Mouse (Mus musculus): ENCODE results near the gene Etfb. TPM values are rescaled to one million over a fixed set of nuclear protein-coding genes. Genes with fewer than 3 reads are reported as not detected.

The Etfb gene
- polyA plus RNA-seq, 1 experiment from 2014 or later = 575 TPM

- Histone ChIP-seq H3K4me3 (replicated peaks; ENCODE audit: low read depth, low read length) (peak overlapping the region; percentile 35), H3K4me2 (ENCODE audit: low read length) (peak overlapping the region; percentile 60), H3K27me3 (ENCODE audit: insufficient read depth, low read length) (no peaks in the 10 kb centered on the region), H3K36me3 (ENCODE audit: insufficient read depth, low read length) (no peaks in the 10 kb centered on the region), H3K9ac (ENCODE audit: low read depth, low read length) (peak overlapping the region; percentile 47), H3K27ac (peak overlapping the region; percentile 33; the same call in 1 of the 2 replicates), H3K9me3 (replicated peaks; ENCODE audit: low read length) (no peaks in the 10 kb centered on the region), H3K4me1 (replicated peaks; ENCODE audit: insufficient read depth, low read length) (0 out of 2 replicates have a peak, but pooled peaks cover 4% of the 10 kb centered on the region)
- DNase-seq (ENCODE audit: low spot score) (peak; percentile 95), ATAC-seq (replicated peaks; ENCODE audit: low FRiP score, low read depth) (peak; percentile 68)
- 1% methylated on average over 32 of the region's 33 CpGs for WGBS
- TF ChIP-seq CTCF (IDR thresholded peaks at IDR 0.05; ENCODE audit: low read depth) = peak; percentile 97
Measured at GRCm38 (mm10) chr7:43466099-43466694, 22.3 kb downstream of the Etfb start.

- Histone ChIP-seq H3K4me2 (ENCODE audit: low read length) (no peak overlapping the region), H3K9me3 (replicated peaks; ENCODE audit: low read length) (no peaks in the 10 kb centered on the region), H3K36me3 (ENCODE audit: insufficient read depth, low read length) (no peaks in the 10 kb centered on the region), H3K4me3 (replicated peaks; ENCODE audit: low read depth, low read length) (no peak overlapping the region), H3K9ac (ENCODE audit: low read depth, low read length) (no peak overlapping the region), H3K27ac (no peak overlapping the region), H3K27me3 (ENCODE audit: insufficient read depth, low read length) (no peaks in the 10 kb centered on the region), H3K4me1 (replicated peaks; ENCODE audit: insufficient read depth, low read length) (no peaks in the 10 kb centered on the region)
- no peak for ATAC-seq (replicated peaks; ENCODE audit: low FRiP score, low read depth)
- peak; percentile 69 for TF ChIP-seq CTCF (IDR thresholded peaks at IDR 0.05; ENCODE audit: low read depth)
- DNase-seq (ENCODE audit: low spot score) = peak; percentile 30
- 50% methylated on average over 8 of the region's 8 CpGs for WGBS
Measured at GRCm38 (mm10) chr7:43470373-43470772, 26.5 kb downstream of the Etfb start.

GRCm38 (mm10) chr7:43475706-43476105, 31.8 kb downstream of the Etfb start:
- H3K27ac ChIP-seq = no peak overlapping the region
- WGBS = 15% methylated on average over 23 of the region's 23 CpGs
- no peaks in the 10 kb centered on the region for H3K9me3 ChIP-seq (replicated peaks; ENCODE audit: low read length)
- TF ChIP-seq CTCF (IDR thresholded peaks at IDR 0.05; ENCODE audit: low read depth) = peak; percentile 52
- H3K4me1 ChIP-seq (replicated peaks; ENCODE audit: insufficient read depth, low read length) = no peaks in the 10 kb centered on the region
- H3K36me3 ChIP-seq (ENCODE audit: insufficient read depth, low read length) = no peaks in the 10 kb centered on the region
- ATAC-seq (replicated peaks; ENCODE audit: low FRiP score, low read depth) (peak; percentile 71), DNase-seq (ENCODE audit: low spot score) (peak; percentile 11)
- H3K4me3 ChIP-seq (replicated peaks; ENCODE audit: low read depth, low read length) = no peak overlapping the region
- H3K4me2 ChIP-seq (ENCODE audit: low read length) = no peak overlapping the region
- no peak overlapping the region for H3K9ac ChIP-seq (ENCODE audit: low read depth, low read length)
- H3K27me3 ChIP-seq (ENCODE audit: insufficient read depth, low read length) = peaks cover 9% of the 10 kb centered on the region; the same call in 1 of the 2 replicates

- Histone ChIP-seq H3K9ac (ENCODE audit: low read depth, low read length) (no peak overlapping the region), H3K27ac (no peak overlapping the region), H3K4me1 (replicated peaks; ENCODE audit: insufficient read depth, low read length) (no peaks in the 10 kb centered on the region), H3K9me3 (replicated peaks; ENCODE audit: low read length) (no peaks in the 10 kb centered on the region), H3K27me3 (ENCODE audit: insufficient read depth, low read length) (peaks cover 9% of the 10 kb centered on the region; the same call in 1 of the 2 replicates), H3K4me3 (replicated peaks; ENCODE audit: low read depth, low read length) (no peak overlapping the region), H3K36me3 (ENCODE audit: insufficient read depth, low read length) (no peaks in the 10 kb centered on the region), H3K4me2 (ENCODE audit: low read length) (peak overlapping the region; percentile 8; the same call in 1 of the 2 replicates)
- no peak for DNase-seq (ENCODE audit: low spot score)
- TF ChIP-seq CTCF (IDR thresholded peaks at IDR 0.05; ENCODE audit: low read depth) = no peak
- 0 out of 2 replicates have a peak, but pooled peaks have one; percentile 15 for ATAC-seq (replicated peaks; ENCODE audit: low FRiP score, low read depth)
- 7% methylated on average over 13 of the region's 13 CpGs for WGBS
Measured at GRCm38 (mm10) chr7:43476376-43476775, 32.5 kb downstream of the Etfb start.

GRCm38 (mm10) chr7:43481191-43481590, 37.3 kb downstream of the Etfb start:
- H3K27ac ChIP-seq = no peak overlapping the region
- H3K4me1 ChIP-seq (replicated peaks; ENCODE audit: insufficient read depth, low read length) = no peaks in the 10 kb centered on the region
- H3K9me3 ChIP-seq (replicated peaks; ENCODE audit: low read length) = no peaks in the 10 kb centered on the region
- H3K4me2 ChIP-seq (ENCODE audit: low read length) = no peak overlapping the region
- ATAC-seq (replicated peaks; ENCODE audit: low FRiP score, low read depth) (no peak), DNase-seq (ENCODE audit: low spot score) (no peak)
- no peak overlapping the region for H3K4me3 ChIP-seq (replicated peaks; ENCODE audit: low read depth, low read length)
- no peak for TF ChIP-seq CTCF (IDR thresholded peaks at IDR 0.05; ENCODE audit: low read depth)
- peaks cover 6% of the 10 kb centered on the region; the same call in 1 of the 2 replicates for H3K27me3 ChIP-seq (ENCODE audit: insufficient read depth, low read length)
- no peak overlapping the region for H3K9ac ChIP-seq (ENCODE audit: low read depth, low read length)
- H3K36me3 ChIP-seq (ENCODE audit: insufficient read depth, low read length) = no peaks in the 10 kb centered on the region
- 58% methylated on average over 3 of the region's 3 CpGs for WGBS

GRCm38 (mm10) chr7:43482090-43482716, 38.3 kb downstream of the Etfb start:
- H3K9me3 ChIP-seq (replicated peaks; ENCODE audit: low read length) = no peaks in the 10 kb centered on the region
- 32% methylated on average over 8 of the region's 8 CpGs for WGBS
- ATAC-seq (replicated peaks; ENCODE audit: low FRiP score, low read depth) (no peak), DNase-seq (ENCODE audit: low spot score) (peak; percentile 27)
- TF ChIP-seq CTCF (IDR thresholded peaks at IDR 0.05; ENCODE audit: low read depth) = no peak
- H3K4me3 ChIP-seq (replicated peaks; ENCODE audit: low read depth, low read length) = no peak overlapping the region
- H3K9ac ChIP-seq (ENCODE audit: low read depth, low read length) = no peak overlapping the region
- no peak overlapping the region for H3K27ac ChIP-seq
- no peak overlapping the region for H3K4me2 ChIP-seq (ENCODE audit: low read length)
- no peaks in the 10 kb centered on the region for H3K4me1 ChIP-seq (replicated peaks; ENCODE audit: insufficient read depth, low read length)
- H3K27me3 ChIP-seq (ENCODE audit: insufficient read depth, low read length) = no peaks in the 10 kb centered on the region
- no peaks in the 10 kb centered on the region for H3K36me3 ChIP-seq (ENCODE audit: insufficient read depth, low read length)

Data from kidney, postnatal 0 days (tissue).